Mouse (Mus musculus) layer of hippocampus, adult 9-10 months (tissue): Measurements from ENCODE around the gene Rhou.

ENCODE experiments used
- DNase-seq: peaks from one replicate; pipeline ENCODE4 v3.0.0; 2022; ENCODE audit warnings: low spot score

Rhou gene

GRCm38 (mm10) chr8:123649483-123649882 is 4.2 kb upstream of the Rhou start:
- no peak for DNase-seq

- DNase-seq, result no peak
These were observed 2.2 kb upstream of the Rhou start for GRCm38 (mm10) chr8:123651390-123652098.

- DNase-seq, result no peak
These were observed 1.1 kb upstream of the Rhou start for GRCm38 (mm10) chr8:123652641-123653040.

GRCm38 (mm10) chr8:123653994-123654569 is 353 bp downstream of the Rhou start:
- DNase-seq, result no peak

GRCm38 (mm10) chr8:123654763-123655162 is 1.0 kb downstream of the Rhou start:
- DNase-seq, result no peak

- DNase-seq, result no peak
These were observed 1.6 kb downstream of the Rhou start for GRCm38 (mm10) chr8:123655351-123655779.

- DNase-seq, result no peak
These were observed 4.1 kb downstream of the Rhou start for GRCm38 (mm10) chr8:123657826-123658225.

- DNase-seq, result no peak
These were observed 5.8 kb downstream of the Rhou start for GRCm38 (mm10) chr8:123659469-123660057.

GRCm38 (mm10) chr8:123661515-123661914 is 7.8 kb downstream of the Rhou start:
- no peak for DNase-seq

GRCm38 (mm10) chr8:123665580-123665979 is 11.9 kb downstream of the Rhou start:
- no peak for DNase-seq

- no peak for DNase-seq
These were observed 13.1 kb downstream of the Rhou start for GRCm38 (mm10) chr8:123666832-123667231.

GRCm38 (mm10) chr8:123668681-123669080 is 15.0 kb downstream of the Rhou start:
- DNase-seq, result no peak

- DNase-seq, result no peak
These were observed 17.0 kb downstream of the Rhou start for GRCm38 (mm10) chr8:123670766-123671165.

- no peak for DNase-seq
These were observed 17.7 kb downstream of the Rhou start for GRCm38 (mm10) chr8:123671454-123671853.

- no peak for DNase-seq
These were observed 18.9 kb downstream of the Rhou start for GRCm38 (mm10) chr8:123672648-123673047.

GRCm38 (mm10) chr8:123675611-123676010 is 21.9 kb downstream of the Rhou start:
- DNase-seq, result no peak

- no peak for DNase-seq
These were observed 24.7 kb downstream of the Rhou start for GRCm38 (mm10) chr8:123678390-123678789.

- no peak for DNase-seq
These were observed 28.5 kb downstream of the Rhou start for GRCm38 (mm10) chr8:123682073-123682761.

- no peak for DNase-seq
These were observed 29.6 kb downstream of the Rhou start for GRCm38 (mm10) chr8:123683321-123683720.

GRCm38 (mm10) chr8:123684806-123685205 is 31.1 kb downstream of the Rhou start:
- no peak for DNase-seq

GRCm38 (mm10) chr8:123685477-123685876 is 31.7 kb downstream of the Rhou start:
- no peak for DNase-seq

GRCm38 (mm10) chr8:123687826-123688225 is 34.1 kb downstream of the Rhou start:
- DNase-seq, result no peak
